Mouse (Mus musculus) adrenal gland, adult 18-20 months (tissue): Measurements from ENCODE around the gene Dennd1a. TPM values are rescaled to one million over a fixed set of nuclear protein-coding genes. Genes with fewer than 3 reads are reported as not detected.
"Not testable (repeated sequence)": the region's sequence is repeated elsewhere in the genome, so short reads cannot be mapped to it uniquely, and the experiment has no call there.

Source experiments
- DNase-seq, 2 experiments: peaks; one replicate each; pipeline ENCODE4 v3.0.0; 2021 to 2022; ENCODE audit warnings: low spot score in 2 of 2
- total RNA-seq, 2 experiments: library from RNA; stranded (reverse); gene quantifications; 1 replicate in 1 of 2; 2 replicates in 1 of 2; pipeline ENCODE4 v1.2.3; 2021

The Dennd1a gene
- total RNA-seq, 2 experiments from 2014 or later, result 22.5 to 22.9 TPM

GRCm38 (mm10) chr2:37981562-37982403, 305.4 kb downstream of the Dennd1a start:
- no peak for DNase-seq

- DNase-seq, result no peak
Measured at GRCm38 (mm10) chr2:37974201-37974600, 313.0 kb downstream of the Dennd1a start.

GRCm38 (mm10) chr2:37972621-37973020, 314.6 kb downstream of the Dennd1a start:
- no peak for DNase-seq

- no peak for DNase-seq
Measured at GRCm38 (mm10) chr2:37971726-37972125, 315.5 kb downstream of the Dennd1a start.

- no peak for DNase-seq
Measured at GRCm38 (mm10) chr2:37969713-37970485, 317.3 kb downstream of the Dennd1a start.

- no peak for DNase-seq
Measured at GRCm38 (mm10) chr2:37964534-37964933, 322.7 kb downstream of the Dennd1a start.

GRCm38 (mm10) chr2:37963362-37963761, 323.8 kb downstream of the Dennd1a start:
- DNase-seq, result no peak

- no peak for DNase-seq
Measured at GRCm38 (mm10) chr2:37948424-37948823, 338.8 kb downstream of the Dennd1a start.

- no peak for DNase-seq
Measured at GRCm38 (mm10) chr2:37945598-37946336, 341.4 kb downstream of the Dennd1a start.

- DNase-seq, result no peak
Measured at GRCm38 (mm10) chr2:37942906-37943305, 344.3 kb downstream of the Dennd1a start.

GRCm38 (mm10) chr2:37941741-37942140, 345.4 kb downstream of the Dennd1a start:
- no peak for DNase-seq

- no peak for DNase-seq
Measured at GRCm38 (mm10) chr2:37940845-37941361, 346.3 kb downstream of the Dennd1a start.

- DNase-seq, result no peak
Measured at GRCm38 (mm10) chr2:37939997-37940396, 347.2 kb downstream of the Dennd1a start.

- not testable (repeated sequence) for DNase-seq
Measured at GRCm38 (mm10) chr2:37936922-37937321, 350.3 kb downstream of the Dennd1a start.

GRCm38 (mm10) chr2:37932240-37932639, 354.9 kb downstream of the Dennd1a start:
- no peak for DNase-seq

GRCm38 (mm10) chr2:37931018-37931930, 355.9 kb downstream of the Dennd1a start:
- no peak for DNase-seq

- DNase-seq, result no peak
Measured at GRCm38 (mm10) chr2:37926133-37926503, 361.1 kb downstream of the Dennd1a start.

GRCm38 (mm10) chr2:37925413-37926132, 361.6 kb downstream of the Dennd1a start:
- peak; percentile 15 to 27 for DNase-seq

- DNase-seq, result no peak
Measured at GRCm38 (mm10) chr2:37908721-37909506, 378.3 kb downstream of the Dennd1a start.
